Mouse (Mus musculus): ENCODE data around the gene Car6. TPM values are rescaled to one million over a fixed set of nuclear protein-coding genes. Genes with fewer than 3 reads are reported as not detected.

Gene Car6
- polyA plus RNA-seq (2015; fragmentation: Nextera tagmentation; extraction: Ambion mirVana): 0.27 and 0.32 TPM in 2 replicates

GRCm38 (mm10) chr4:150201232-150201631, at the start of gene Car6:
Car6 (minus strand) TSS chr4:150201332.
- Histone ChIP-seq H3K27me3 (replicated peaks; ENCODE audit: insufficient read depth, low read length) (no peaks in the 10 kb centered on the region), H3K4me3 (ENCODE audit: low read depth, low read length) (no peak within 1 kb of the TSS), H3K36me3 (ENCODE audit: insufficient read depth, low read length) (no peaks in the 10 kb centered on the region), H3K4me1 (ENCODE audit: insufficient read depth, low read depth, low read length) (no peaks in the 10 kb centered on the region), H3K9ac (replicated peaks; ENCODE audit: low read depth) (no peak within 1 kb of the TSS), H3K4me2 (replicated peaks; ENCODE audit: low read depth, low read length) (no peak within 1 kb of the TSS), H3K27ac (ENCODE audit: low read length) (no peak within 1 kb of the TSS), H3K9me3 (ENCODE audit: low read length) (no peaks in the 10 kb centered on the region)
- DNase-seq (ENCODE audit: low spot score) (no peak), ATAC-seq (no peak)
- 81% methylated on average over 5 of the region's 5 CpGs for WGBS
- no peak for TF ChIP-seq CTCF (IDR thresholded peaks at IDR 0.05)

- WGBS: 63% methylated on average over 5 of the region's 5 CpGs
- Histone ChIP-seq H3K9me3 (ENCODE audit: low read length) (no peaks in the 10 kb centered on the region), H3K27me3 (replicated peaks; ENCODE audit: insufficient read depth, low read length) (no peaks in the 10 kb centered on the region), H3K4me2 (replicated peaks; ENCODE audit: low read depth, low read length) (no peak overlapping the region), H3K4me1 (ENCODE audit: insufficient read depth, low read depth, low read length) (no peaks in the 10 kb centered on the region), H3K27ac (ENCODE audit: low read length) (no peak overlapping the region), H3K9ac (replicated peaks; ENCODE audit: low read depth) (no peak overlapping the region), H3K36me3 (ENCODE audit: insufficient read depth, low read length) (peaks cover 19% of the 10 kb centered on the region; the same call in 1 of the 2 replicates), H3K4me3 (ENCODE audit: low read depth, low read length) (no peak overlapping the region)
- ATAC-seq (no peak), DNase-seq (ENCODE audit: low spot score) (no peak)
- no peak for TF ChIP-seq EP300 (IDR thresholded peaks at IDR 0.05)
- TF ChIP-seq CTCF (IDR thresholded peaks at IDR 0.05): no peak
Measured at GRCm38 (mm10) chr4:150249731-150250270, 48.7 kb upstream of the Car6 start.

DNA sequence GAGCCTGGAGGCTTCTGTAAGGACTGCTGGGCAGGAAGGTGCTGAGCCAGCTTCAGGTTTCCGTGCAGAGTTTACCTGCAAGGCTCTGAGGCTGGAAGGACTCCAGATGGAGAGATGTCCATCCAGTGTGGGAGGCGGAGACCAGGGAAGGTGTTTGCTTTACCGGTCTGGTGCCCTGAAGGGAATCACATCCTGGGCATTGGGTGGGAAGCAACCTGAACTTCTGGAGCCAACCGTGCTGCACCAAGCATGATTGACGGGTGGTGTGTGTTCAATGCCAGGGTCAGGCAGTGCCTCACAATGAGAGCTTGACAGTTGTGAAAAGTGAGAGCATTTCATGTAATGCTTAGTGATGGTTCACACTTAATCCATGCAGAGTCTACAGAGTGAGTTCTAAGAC, 47.8 kb upstream of the Car6 start:
- H3K4me3 ChIP-seq (ENCODE audit: low read depth, low read length): no peak overlapping the region
- peaks cover 28% of the 10 kb centered on the region for H3K36me3 ChIP-seq (ENCODE audit: insufficient read depth, low read length)
- H3K27ac ChIP-seq (ENCODE audit: low read length): no peak overlapping the region
- 76% methylated on average over 5 of the region's 5 CpGs for WGBS
- no peaks in the 10 kb centered on the region for H3K4me1 ChIP-seq (ENCODE audit: insufficient read depth, low read depth, low read length)
- DNase-seq (ENCODE audit: low spot score): no peak
- H3K27me3 ChIP-seq (replicated peaks; ENCODE audit: insufficient read depth, low read length): no peaks in the 10 kb centered on the region
- H3K9me3 ChIP-seq (ENCODE audit: low read length): no peaks in the 10 kb centered on the region
- no peak for ATAC-seq
- no peak overlapping the region for H3K4me2 ChIP-seq (replicated peaks; ENCODE audit: low read depth, low read length)
- no peak for TF ChIP-seq CTCF (IDR thresholded peaks at IDR 0.05)
- no peak for TF ChIP-seq EP300 (IDR thresholded peaks at IDR 0.05)
- no peak overlapping the region for H3K9ac ChIP-seq (replicated peaks; ENCODE audit: low read depth)

GRCm38 (mm10) chr4:150248009-150248408, 46.9 kb upstream of the Car6 start:
- Histone ChIP-seq H3K9ac (replicated peaks; ENCODE audit: low read depth) (no peak overlapping the region), H3K36me3 (ENCODE audit: insufficient read depth, low read length) (peaks cover 28% of the 10 kb centered on the region), H3K9me3 (ENCODE audit: low read length) (no peaks in the 10 kb centered on the region), H3K27ac (ENCODE audit: low read length) (no peak overlapping the region), H3K4me1 (ENCODE audit: insufficient read depth, low read depth, low read length) (no peaks in the 10 kb centered on the region), H3K27me3 (replicated peaks; ENCODE audit: insufficient read depth, low read length) (no peaks in the 10 kb centered on the region), H3K4me3 (ENCODE audit: low read depth, low read length) (no peak overlapping the region), H3K4me2 (replicated peaks; ENCODE audit: low read depth, low read length) (no peak overlapping the region)
- 51% methylated on average over 5 of the region's 5 CpGs for WGBS
- peak; percentile 98 for TF ChIP-seq CTCF (IDR thresholded peaks at IDR 0.05)
- no peak for TF ChIP-seq EP300 (IDR thresholded peaks at IDR 0.05)
- DNase-seq (ENCODE audit: low spot score): peak; percentile 68
- ATAC-seq: peak; percentile 65

- no peaks in the 10 kb centered on the region for H3K4me1 ChIP-seq (ENCODE audit: insufficient read depth, low read depth, low read length)
- H3K9ac ChIP-seq (replicated peaks; ENCODE audit: low read depth): no peak overlapping the region
- no peaks in the 10 kb centered on the region for H3K9me3 ChIP-seq (ENCODE audit: low read length)
- H3K4me2 ChIP-seq (replicated peaks; ENCODE audit: low read depth, low read length): no peak overlapping the region
- WGBS: 78% methylated on average over 2 of the region's 2 CpGs
- no peak overlapping the region for H3K27ac ChIP-seq (ENCODE audit: low read length)
- TF ChIP-seq CTCF (IDR thresholded peaks at IDR 0.05): no peak
- TF ChIP-seq EP300 (IDR thresholded peaks at IDR 0.05): no peak
- ATAC-seq (no peak), DNase-seq (ENCODE audit: low spot score) (no peak)
- H3K36me3 ChIP-seq (ENCODE audit: insufficient read depth, low read length): peaks cover 47% of the 10 kb centered on the region
- H3K4me3 ChIP-seq (ENCODE audit: low read depth, low read length): no peak overlapping the region
- H3K27me3 ChIP-seq (replicated peaks; ENCODE audit: insufficient read depth, low read length): no peaks in the 10 kb centered on the region
Measured at GRCm38 (mm10) chr4:150245876-150246275, 44.7 kb upstream of the Car6 start.

DNA sequence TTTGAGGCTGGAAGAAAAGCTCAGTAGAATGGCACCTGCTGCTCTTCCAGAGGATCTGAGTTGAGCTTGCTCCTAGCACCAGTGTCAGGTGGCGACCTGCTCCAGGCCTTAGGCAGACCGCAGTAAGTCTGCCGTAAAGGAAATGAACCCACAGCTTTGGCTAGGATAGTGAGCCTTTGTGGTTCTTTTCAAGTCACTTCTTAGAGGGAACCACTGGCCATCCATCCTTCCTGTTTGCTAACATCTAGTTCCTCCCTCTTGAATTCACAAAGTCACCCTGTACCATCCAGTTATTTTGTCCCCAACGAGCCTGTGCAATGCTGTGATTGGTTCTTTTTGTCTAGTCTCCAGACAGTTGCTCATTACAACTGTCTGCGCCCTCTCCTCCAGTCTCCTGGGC, 41.6 kb upstream of the Car6 start:
- no peaks in the 10 kb centered on the region for H3K9me3 ChIP-seq (ENCODE audit: low read length)
- H3K4me3 ChIP-seq (ENCODE audit: low read depth, low read length): no peak overlapping the region
- no peak for TF ChIP-seq EP300 (IDR thresholded peaks at IDR 0.05)
- no peak for TF ChIP-seq CTCF (IDR thresholded peaks at IDR 0.05)
- H3K4me1 ChIP-seq (ENCODE audit: insufficient read depth, low read depth, low read length): peaks cover 15% of the 10 kb centered on the region
- 70% methylated on average over 5 of the region's 5 CpGs for WGBS
- peaks cover 36% of the 10 kb centered on the region for H3K36me3 ChIP-seq (ENCODE audit: insufficient read depth, low read length)
- H3K4me2 ChIP-seq (replicated peaks; ENCODE audit: low read depth, low read length): no peak overlapping the region
- no peak for DNase-seq (ENCODE audit: low spot score)
- H3K27ac ChIP-seq (ENCODE audit: low read length): no peak overlapping the region
- no peak for ATAC-seq
- H3K9ac ChIP-seq (replicated peaks; ENCODE audit: low read depth): no peak overlapping the region
- H3K27me3 ChIP-seq (replicated peaks; ENCODE audit: insufficient read depth, low read length): no peaks in the 10 kb centered on the region

GRCm38 (mm10) chr4:150241708-150242107, 40.6 kb upstream of the Car6 start:
- ATAC-seq: no peak
- 72% methylated on average over 4 of the region's 4 CpGs for WGBS
- Histone ChIP-seq H3K9me3 (ENCODE audit: low read length) (no peaks in the 10 kb centered on the region), H3K27ac (ENCODE audit: low read length) (no peak overlapping the region), H3K4me2 (replicated peaks; ENCODE audit: low read depth, low read length) (no peak overlapping the region), H3K9ac (replicated peaks; ENCODE audit: low read depth) (no peak overlapping the region), H3K36me3 (ENCODE audit: insufficient read depth, low read length) (peaks cover 36% of the 10 kb centered on the region), H3K4me3 (ENCODE audit: low read depth, low read length) (no peak overlapping the region), H3K27me3 (replicated peaks; ENCODE audit: insufficient read depth, low read length) (no peaks in the 10 kb centered on the region), H3K4me1 (ENCODE audit: insufficient read depth, low read depth, low read length) (peaks cover 15% of the 10 kb centered on the region)
- TF ChIP-seq CTCF (IDR thresholded peaks at IDR 0.05): no peak
- TF ChIP-seq EP300 (IDR thresholded peaks at IDR 0.05): no peak
- DNase-seq (ENCODE audit: low spot score): no peak
